Mouse (Mus musculus) MEL (cell line): ENCODE measurements at regions not wholly inside any gene's neighbourhood (a gene's known extent, or its start where the extent isn't known, plus 50 kb on each side); places are given as distances from the start of the nearest gene placed in this dataset.
"Not testable (repeated sequence)": the region's sequence is repeated elsewhere in the genome, so short reads cannot be mapped to it uniquely, and the experiment has no call there.

Experiments used
- DNase-seq: peaks from one replicate; pipeline ENCODE4 v3.0.0; 2011; ENCODE audit warnings: low read depth, low spot score
- H3K27ac ChIP-seq: 2 replicates; pipeline ENCODE4 v1.5.1; 2012; ENCODE audit warnings: low read depth, mild to moderate bottlenecking, control low read depth, low read length, moderate library complexity; ENCODE audit not compliant: control insufficient read depth
- H3K27me3 ChIP-seq, 2 experiments: fragments of 150-350 bp in 1 of 2; sonication (generic) in 1 of 2; 2 replicates each; pipeline ENCODE4 v1.6.1; 2012; ENCODE audit warnings: low read length in 2 of 2, mild to moderate bottlenecking in 2 of 2, improper control_type of control experiment in 1 of 2, moderate library complexity in 1 of 2; ENCODE audit not compliant: insufficient read depth in 2 of 2, control insufficient read depth in 1 of 2
- H3K36me3 ChIP-seq, 2 experiments: 2 replicates each; pipeline ENCODE4 v1.6.1; 2012 to 2014; ENCODE audit warnings: low read length in 2 of 2, improper control_type of control experiment in 1 of 2, inconsistent platforms in 1 of 2, mild to moderate bottlenecking in 1 of 2; ENCODE audit not compliant: insufficient read depth in 2 of 2, control insufficient read depth in 1 of 2
- H3K4me1 ChIP-seq, 2 experiments: fragments of 150-350 bp in 1 of 2; sonication (generic) in 1 of 2; 2 replicates each; pipeline ENCODE4 v1.6.1; 2012; ENCODE audit warnings: low read length in 2 of 2, improper control_type of control experiment in 1 of 2, mild to moderate bottlenecking in 1 of 2; ENCODE audit not compliant: insufficient read depth in 2 of 2, control insufficient read depth in 1 of 2
- H3K4me3 ChIP-seq, 2 experiments: fragments of 150-350 bp in 1 of 2; sonication (generic) in 1 of 2; 2 replicates each; pipeline ENCODE4 v1.5.1; 2012; ENCODE audit warnings: low read depth in 2 of 2, low read length in 2 of 2, mild to moderate bottlenecking in 2 of 2, moderate library complexity in 2 of 2, control low read depth in 1 of 2, improper control_type of control experiment in 1 of 2; ENCODE audit not compliant: control insufficient read depth in 1 of 2, insufficient read depth in 1 of 2
- H3K79me2 ChIP-seq: 2 replicates; pipeline ENCODE4 v1.6.1; 2012; ENCODE audit warnings: mild to moderate bottlenecking, low read length, moderate library complexity; ENCODE audit not compliant: control insufficient read depth, poor library complexity, insufficient read depth
- H3K9ac ChIP-seq: 2 replicates; pipeline ENCODE4 v1.6.1; 2012; ENCODE audit warnings: low read depth, mild to moderate bottlenecking, control low read depth, low read length, moderate library complexity; ENCODE audit not compliant: control insufficient read depth, poor library complexity, severe bottlenecking
- H3K9me3 ChIP-seq: fragments of 150-350 bp; sonication (generic); replicated peaks from 2 replicates; pipeline ENCODE4 v1.6.1; 2012; ENCODE audit warnings: mild to moderate bottlenecking, low read length, improper control_type of control experiment, moderate library complexity; ENCODE audit not compliant: insufficient read depth
- BHLHE40 ChIP-seq: IDR thresholded peaks from 2 replicates; pipeline ENCODE4 v1.6.1; 2012; ENCODE audit warnings: low read depth, mild to moderate bottlenecking, inconsistent platforms, low read length, improper control_type of control experiment, borderline replicate concordance
- CTCF ChIP-seq, 3 experiments: IDR thresholded peaks in 2 of 3; conservative IDR thresholded peaks in 1 of 3; 2 replicates each; pipeline ENCODE4 v1.5.1; 2011 to 2012; ENCODE audit warnings: low read length in 3 of 3, low read depth in 2 of 3, mild to moderate bottlenecking in 2 of 3, improper control_type of control experiment in 1 of 3, inconsistent platforms in 1 of 3, mixed read lengths in 1 of 3, moderate library complexity in 1 of 3; ENCODE audit not compliant: control insufficient read depth in 1 of 3, insufficient read depth in 1 of 3, poor library complexity in 1 of 3, severe bottlenecking in 1 of 3
- EP300 ChIP-seq, 2 experiments: IDR thresholded peaks; 2 replicates each; pipeline ENCODE4 v1.6.1; 2011; ENCODE audit warnings: improper control_type of control experiment in 2 of 2, low read length in 2 of 2, low read depth in 1 of 2, mild to moderate bottlenecking in 1 of 2
- KAT2A ChIP-seq: conservative IDR thresholded peaks from 2 replicates; pipeline ENCODE4 v1.6.1; 2012; ENCODE audit warnings: low read depth, low read length, improper control_type of control experiment, inconsistent platforms
- MAFK ChIP-seq: IDR thresholded peaks from 2 replicates; pipeline ENCODE4 v1.6.1; 2011; ENCODE audit warnings: low read depth, mild to moderate bottlenecking, low read length, improper control_type of control experiment, borderline replicate concordance
- MAZ ChIP-seq: IDR thresholded peaks from 2 replicates; pipeline ENCODE4 v1.6.1; 2012; ENCODE audit warnings: low read depth, mild to moderate bottlenecking, inconsistent platforms, low read length, improper control_type of control experiment
- MEF2A ChIP-seq: IDR thresholded peaks from 2 replicates; pipeline ENCODE4 v1.6.1; 2014; ENCODE audit warnings: low read depth, mild to moderate bottlenecking, inconsistent platforms, low read length, improper control_type of control experiment; ENCODE audit not compliant: poor library complexity, insufficient replicate concordance, severe bottlenecking; ENCODE audit errors: extremely low read depth
- MXI1 ChIP-seq: IDR thresholded peaks from 2 replicates; pipeline ENCODE4 v1.6.1; 2011; ENCODE audit warnings: mild to moderate bottlenecking, low read depth, low read length, improper control_type of control experiment
- MYC ChIP-seq: IDR thresholded peaks from 2 replicates; pipeline ENCODE4 v1.6.1; 2011; ENCODE audit warnings: low read depth, mild to moderate bottlenecking, low read length, improper control_type of control experiment, moderate library complexity
- NRF1 ChIP-seq: IDR thresholded peaks from 2 replicates; pipeline ENCODE4 v1.6.1; 2014; ENCODE audit warnings: low read depth, mild to moderate bottlenecking, inconsistent platforms, low read length, improper control_type of control experiment, moderate library complexity; ENCODE audit not compliant: poor library complexity, insufficient read depth, severe bottlenecking
- POLR2AphosphoS2 ChIP-seq: IDR thresholded peaks from 2 replicates; pipeline ENCODE4 v1.6.1; 2011; ENCODE audit warnings: low read length, improper control_type of control experiment
- POLR2AphosphoS5 ChIP-seq: IDR thresholded peaks from 2 replicates; pipeline ENCODE4 v1.6.1; 2012; ENCODE audit warnings: low read depth, borderline replicate concordance, mild to moderate bottlenecking, inconsistent platforms, low read length, moderate library complexity, mixed read lengths
- RAD21 ChIP-seq: IDR thresholded peaks from 2 replicates; pipeline ENCODE4 v1.6.1; 2011; ENCODE audit warnings: mild to moderate bottlenecking, low read depth, low read length, improper control_type of control experiment
- SMC3 ChIP-seq: IDR thresholded peaks from 2 replicates; pipeline ENCODE4 v1.6.1; 2011; ENCODE audit warnings: low read depth, low read length, improper control_type of control experiment
- TBP ChIP-seq: IDR thresholded peaks from 2 replicates; pipeline ENCODE4 v1.8.0; 2011; ENCODE audit warnings: low read depth, low read length, improper control_type of control experiment
- TCF12 ChIP-seq: IDR thresholded peaks from 2 replicates; pipeline ENCODE4 v1.6.1; 2014; ENCODE audit warnings: low read depth, mild to moderate bottlenecking, inconsistent platforms, low read length, improper control_type of control experiment, moderate library complexity
- USF1 ChIP-seq: IDR thresholded peaks from 2 replicates; pipeline ENCODE4 v1.6.1; 2014; ENCODE audit warnings: low read depth, mild to moderate bottlenecking, inconsistent platforms, low read length, improper control_type of control experiment, moderate library complexity
- ZC3H11A ChIP-seq: IDR thresholded peaks from 2 replicates; pipeline ENCODE4 v1.6.1; 2012; ENCODE audit warnings: low read depth, mild to moderate bottlenecking, inconsistent platforms, low read length, improper control_type of control experiment
- ZKSCAN1 ChIP-seq: IDR thresholded peaks from 2 replicates; pipeline ENCODE4 v1.6.1; 2012; ENCODE audit warnings: low read depth, mild to moderate bottlenecking, inconsistent platforms, low read length, improper control_type of control experiment, moderate library complexity

GRCm38 (mm10) chr3:78958781-78959180 is 327.5 kb downstream of the Rapgef2 start (continued):
- TF ChIP-seq MXI1 (no peak), KAT2A (no peak), BHLHE40 (no peak), NRF1 (no peak)
- TF ChIP-seq, all 39 proteins: peak for 9

GRCm38 (mm10) chr3:78955364-78955763 is 331.0 kb downstream of the Rapgef2 start:
- H3K27me3 ChIP-seq, result no peaks in the 10 kb centered on the region
- H3K27ac ChIP-seq, result no peak overlapping the region
- no peak for TF ChIP-seq POLR2AphosphoS5
- no peak for TF ChIP-seq TBP
- TF ChIP-seq POLR2AphosphoS2, result no peak
- TF ChIP-seq USF1, result no peak
- no peak for TF ChIP-seq MEF2A
- TF ChIP-seq MYC, result no peak
- no peak for TF ChIP-seq ZKSCAN1
- TF ChIP-seq EP300 (IDR thresholded peaks at IDR 0.05; ENCODE audit: low read depth in 1 of 2, low read length in 2 of 2), result no peak
- no peak for TF ChIP-seq CTCF (IDR thresholded peaks at IDR 0.05 in 2 of 3, conservative IDR thresholded peaks at IDR 0.05 in 1 of 3; ENCODE audit: control insufficient read depth in 1 of 3, insufficient read depth in 1 of 3, low read depth in 2 of 3, low read length in 3 of 3, poor library complexity in 1 of 3, severe bottlenecking in 1 of 3)
- no peak for TF ChIP-seq MAFK
- TF ChIP-seq MAZ, result no peak
- no peak for TF ChIP-seq TCF12
- no peaks in the 10 kb centered on the region for H3K36me3 ChIP-seq
- no peaks in the 10 kb centered on the region for H3K9me3 ChIP-seq
- peaks cover 0 to under 1% of the 10 kb centered on the region in 2 experiments; a peak in 1 of 4 replicates for H3K4me1 ChIP-seq
- no peaks in the 10 kb centered on the region for H3K79me2 ChIP-seq
- no peak overlapping the region for H3K4me3 ChIP-seq
- no peak overlapping the region for H3K9ac ChIP-seq
- DNase-seq, result no peak

GRCm38 (mm10) chr3:78949385-78949784 is 336.9 kb downstream of the Rapgef2 start:
- H3K4me1 ChIP-seq, H3K9me3 ChIP-seq, H3K9ac ChIP-seq, H3K4me3 ChIP-seq, H3K27ac ChIP-seq, H3K27me3 ChIP-seq, H3K79me2 ChIP-seq: not testable (repeated sequence)
- DNase-seq, result peak; percentile 55
- peaks cover 0 to 13% of the 10 kb centered on the region in 2 experiments; a peak in 2 of 4 replicates for H3K36me3 ChIP-seq
- TF ChIP-seq RAD21 (peak; percentile 40), ZC3H11A (peak; percentile 29; the same call in 1 of the 2 replicates), SMC3 (peak; percentile 45), CTCF (IDR thresholded peaks at IDR 0.05 in 2 of 3, conservative IDR thresholded peaks at IDR 0.05 in 1 of 3; ENCODE audit: control insufficient read depth in 1 of 3, insufficient read depth in 1 of 3, low read depth in 2 of 3, low read length in 3 of 3, poor library complexity in 1 of 3, severe bottlenecking in 1 of 3) (peak in 1 of 3 experiments; percentile 44; a peak in 2 of 6 replicates)
- TF ChIP-seq, all 39 proteins: peak for 4; not testable (repeated sequence) for 35
